Mouse (Mus musculus): ENCODE measurements at regions not wholly inside any gene's neighbourhood (a gene's known extent, or its start where the extent isn't known, plus 50 kb on each side); places are given as distances from the start of the nearest gene placed in this dataset.
A peak's percentile ranks its signal among the peaks of the same experiment; 100 is the strongest.

DNA sequence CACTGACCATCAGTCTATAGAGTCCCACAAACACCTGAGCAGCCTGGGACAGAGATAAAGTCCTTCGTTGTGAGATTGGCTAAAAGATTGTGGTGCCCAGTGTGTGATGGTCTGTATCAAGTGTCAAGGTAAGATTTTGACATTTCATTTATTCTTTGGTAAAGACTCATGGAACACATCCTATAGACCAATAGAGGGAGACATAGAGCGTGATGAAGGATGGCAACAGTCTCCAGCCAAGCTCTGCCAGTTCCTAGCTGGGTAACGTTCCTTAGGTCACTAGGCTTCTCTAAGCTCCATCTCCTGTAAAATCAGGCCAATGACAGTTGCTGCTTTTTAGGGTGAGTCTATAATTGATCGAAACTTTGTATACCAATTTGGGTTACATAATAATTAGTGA is 526.0 kb downstream of the Grin2a start:
- ATAC-seq (ENCODE audit: low FRiP score) (no peak), DNase-seq (ENCODE audit: low spot score) (peak; percentile 10)
- no peak overlapping the region for H3K27ac ChIP-seq (ENCODE audit: low read depth, low read length)
- no peaks in the 10 kb centered on the region for H3K9me3 ChIP-seq (ENCODE audit: control insufficient read depth, low read length)
- H3K9ac ChIP-seq (ENCODE audit: low read depth, low read length), result no peak overlapping the region
- WGBS, result 71% methylated on average over 4 of the region's 4 CpGs
- no peak overlapping the region for H3K4me2 ChIP-seq (replicated peaks; ENCODE audit: low read depth, low read length)
- no peaks in the 10 kb centered on the region for H3K36me3 ChIP-seq (ENCODE audit: control insufficient read depth, insufficient read depth, low read length)
- H3K4me3 ChIP-seq (ENCODE audit: low read depth, low read length), result no peak overlapping the region
- no peaks in the 10 kb centered on the region for H3K4me1 ChIP-seq (replicated peaks; ENCODE audit: control insufficient read depth, insufficient read depth, low read length)
- H3K27me3 ChIP-seq (ENCODE audit: control insufficient read depth, insufficient read depth, low read length), result no peaks in the 10 kb centered on the region

DNA sequence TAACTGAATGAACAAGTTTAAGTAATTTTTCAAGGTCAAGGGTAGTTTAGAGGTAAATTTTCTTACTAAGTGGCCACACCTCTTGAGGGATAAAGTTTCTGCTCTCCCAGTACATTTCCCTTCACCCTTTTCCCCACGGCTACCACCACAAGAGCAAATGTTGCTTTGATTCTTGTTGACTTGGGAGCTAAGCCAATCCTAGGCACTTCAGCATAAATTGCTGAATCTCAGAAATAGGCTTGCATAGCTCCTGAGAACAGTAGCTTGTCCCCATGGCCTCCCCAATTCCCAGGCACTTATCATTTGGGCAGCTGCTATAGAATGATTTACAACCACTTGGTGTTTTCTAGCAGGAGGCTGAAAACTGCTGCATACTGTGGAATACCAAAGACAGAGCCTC is 510.1 kb downstream of the Grin2a start:
- WGBS, result 79% methylated on average over 1 of the region's 1 CpGs
- no peak for DNase-seq (ENCODE audit: low spot score)
- Histone ChIP-seq H3K27ac (ENCODE audit: low read depth, low read length) (no peak overlapping the region), H3K9me3 (ENCODE audit: control insufficient read depth, low read length) (no peaks in the 10 kb centered on the region), H3K9ac (ENCODE audit: low read depth, low read length) (no peak overlapping the region), H3K27me3 (ENCODE audit: control insufficient read depth, insufficient read depth, low read length) (no peaks in the 10 kb centered on the region), H3K4me3 (ENCODE audit: low read depth, low read length) (no peak overlapping the region), H3K4me1 (replicated peaks; ENCODE audit: control insufficient read depth, insufficient read depth, low read length) (no peaks in the 10 kb centered on the region), H3K36me3 (ENCODE audit: control insufficient read depth, insufficient read depth, low read length) (no peaks in the 10 kb centered on the region), H3K4me2 (replicated peaks; ENCODE audit: low read depth, low read length) (no peak overlapping the region)
- ATAC-seq (ENCODE audit: low FRiP score), result no peak

DNA sequence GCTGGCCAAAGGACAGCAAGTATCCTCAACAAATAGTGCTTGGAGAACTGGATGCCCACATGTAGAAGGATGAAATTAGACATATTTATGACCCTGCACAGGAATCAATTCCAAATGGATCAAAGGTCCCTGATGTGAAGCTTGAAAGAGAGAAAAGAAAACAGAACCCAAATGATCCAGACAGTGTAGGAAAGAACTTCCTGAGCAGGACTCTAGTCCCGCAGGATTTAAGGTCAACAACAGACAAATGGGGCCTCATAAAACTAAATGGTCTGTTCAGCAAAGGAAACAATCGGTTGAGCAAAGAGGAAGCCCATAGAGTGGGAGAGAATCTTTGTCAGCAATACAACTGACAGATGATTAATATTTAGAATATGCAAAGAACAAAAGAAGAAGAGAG is 497.1 kb downstream of the Grin2a start:
- H3K27me3 ChIP-seq (ENCODE audit: control insufficient read depth, insufficient read depth, low read length), result no peaks in the 10 kb centered on the region
- no peak overlapping the region for H3K27ac ChIP-seq (ENCODE audit: low read depth, low read length)
- no peak overlapping the region for H3K4me2 ChIP-seq (replicated peaks; ENCODE audit: low read depth, low read length)
- no peaks in the 10 kb centered on the region for H3K36me3 ChIP-seq (ENCODE audit: control insufficient read depth, insufficient read depth, low read length)
- no peaks in the 10 kb centered on the region for H3K9me3 ChIP-seq (ENCODE audit: control insufficient read depth, low read length)
- H3K4me3 ChIP-seq (ENCODE audit: low read depth, low read length), result no peak overlapping the region
- no peaks in the 10 kb centered on the region for H3K4me1 ChIP-seq (replicated peaks; ENCODE audit: control insufficient read depth, insufficient read depth, low read length)
- no peak for ATAC-seq (ENCODE audit: low FRiP score)
- H3K9ac ChIP-seq (ENCODE audit: low read depth, low read length), result no peak overlapping the region
- DNase-seq (ENCODE audit: low spot score), result no peak
- WGBS, result 56% methylated on average over 2 of the region's 2 CpGs

DNA sequence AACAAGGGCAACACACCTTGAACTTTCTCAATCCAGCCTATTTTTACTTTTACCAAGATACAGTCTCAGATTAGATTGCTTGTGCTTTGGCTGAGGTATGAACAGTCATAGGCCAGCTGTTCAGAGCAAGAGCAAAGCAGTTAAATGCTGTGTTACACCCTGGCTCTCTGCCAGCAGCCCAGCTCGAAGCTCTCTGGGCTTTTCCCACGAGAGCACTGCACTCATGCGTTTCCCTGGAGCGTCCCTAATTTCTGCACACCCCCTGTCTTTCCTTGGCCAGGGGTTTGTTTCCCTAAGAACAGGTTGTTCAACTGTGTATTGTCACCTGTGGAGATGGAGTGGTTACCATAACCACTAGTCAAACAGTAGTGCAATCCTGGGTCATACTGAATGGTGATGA is 493.6 kb downstream of the Grin2a start:
- H3K9me3 ChIP-seq (ENCODE audit: control insufficient read depth, low read length), result no peaks in the 10 kb centered on the region
- no peaks in the 10 kb centered on the region for H3K36me3 ChIP-seq (ENCODE audit: control insufficient read depth, insufficient read depth, low read length)
- no peak overlapping the region for H3K9ac ChIP-seq (ENCODE audit: low read depth, low read length)
- H3K4me2 ChIP-seq (replicated peaks; ENCODE audit: low read depth, low read length), result no peak overlapping the region
- H3K27me3 ChIP-seq (ENCODE audit: control insufficient read depth, insufficient read depth, low read length), result no peaks in the 10 kb centered on the region
- no peak overlapping the region for H3K27ac ChIP-seq (ENCODE audit: low read depth, low read length)
- no peak for ATAC-seq (ENCODE audit: low FRiP score)
- no peak overlapping the region for H3K4me3 ChIP-seq (ENCODE audit: low read depth, low read length)
- 72% methylated on average over 4 of the region's 4 CpGs for WGBS
- no peak for DNase-seq (ENCODE audit: low spot score)
- no peaks in the 10 kb centered on the region for H3K4me1 ChIP-seq (replicated peaks; ENCODE audit: control insufficient read depth, insufficient read depth, low read length)

- H3K9me3 ChIP-seq (ENCODE audit: control insufficient read depth, low read length), result no peaks in the 10 kb centered on the region
- no peak overlapping the region for H3K4me2 ChIP-seq (replicated peaks; ENCODE audit: low read depth, low read length)
- no peak overlapping the region for H3K9ac ChIP-seq (ENCODE audit: low read depth, low read length)
- H3K27ac ChIP-seq (ENCODE audit: low read depth, low read length), result no peak overlapping the region
- DNase-seq (ENCODE audit: low spot score) (no peak), ATAC-seq (ENCODE audit: low FRiP score) (no peak)
- H3K27me3 ChIP-seq (ENCODE audit: control insufficient read depth, insufficient read depth, low read length), result no peaks in the 10 kb centered on the region
- H3K4me3 ChIP-seq (ENCODE audit: low read depth, low read length), result no peak overlapping the region
- 91% methylated on average over 1 of the region's 1 CpGs for WGBS
- H3K36me3 ChIP-seq (ENCODE audit: control insufficient read depth, insufficient read depth, low read length), result no peaks in the 10 kb centered on the region
- no peaks in the 10 kb centered on the region for H3K4me1 ChIP-seq (replicated peaks; ENCODE audit: control insufficient read depth, insufficient read depth, low read length)
These were observed 485.7 kb downstream of the Grin2a start for GRCm38 (mm10) chr16:9509666-9510065.

GRCm38 (mm10) chr16:9514538-9514937 is 480.8 kb downstream of the Grin2a start:
- H3K9ac ChIP-seq (ENCODE audit: low read depth, low read length), result no peak overlapping the region
- H3K4me1 ChIP-seq (replicated peaks; ENCODE audit: control insufficient read depth, insufficient read depth, low read length), result no peaks in the 10 kb centered on the region
- no peaks in the 10 kb centered on the region for H3K27me3 ChIP-seq (ENCODE audit: control insufficient read depth, insufficient read depth, low read length)
- H3K4me3 ChIP-seq (ENCODE audit: low read depth, low read length), result no peak overlapping the region
- peaks cover 4% of the 10 kb centered on the region; the same call in 1 of the 2 replicates for H3K9me3 ChIP-seq (ENCODE audit: control insufficient read depth, low read length)
- no peak for DNase-seq (ENCODE audit: low spot score)
- H3K36me3 ChIP-seq (ENCODE audit: control insufficient read depth, insufficient read depth, low read length), result no peaks in the 10 kb centered on the region
- ATAC-seq (ENCODE audit: low FRiP score), result no peak
- WGBS, result 53% methylated on average over 4 of the region's 4 CpGs
- H3K4me2 ChIP-seq (replicated peaks; ENCODE audit: low read depth, low read length), result no peak overlapping the region
- no peak overlapping the region for H3K27ac ChIP-seq (ENCODE audit: low read depth, low read length)

Data from hindbrain, embryonic 11.5 days (tissue).